Mouse (Mus musculus) gonadal fat pad, adult 2 months (tissue): ENCODE measurements at regions not wholly inside any gene's neighbourhood (a gene's known extent, or its start where the extent isn't known, plus 50 kb on each side); places are given as distances from the start of the nearest gene placed in this dataset.
"Not testable (repeated sequence)": the region's sequence is repeated elsewhere in the genome, so short reads cannot be mapped to it uniquely, and the experiment has no call there.

Experiments used
- DNase-seq: peaks from one replicate; pipeline ENCODE4 v3.0.0-alpha.2; 2012; ENCODE audit warnings: low read depth

DNA sequence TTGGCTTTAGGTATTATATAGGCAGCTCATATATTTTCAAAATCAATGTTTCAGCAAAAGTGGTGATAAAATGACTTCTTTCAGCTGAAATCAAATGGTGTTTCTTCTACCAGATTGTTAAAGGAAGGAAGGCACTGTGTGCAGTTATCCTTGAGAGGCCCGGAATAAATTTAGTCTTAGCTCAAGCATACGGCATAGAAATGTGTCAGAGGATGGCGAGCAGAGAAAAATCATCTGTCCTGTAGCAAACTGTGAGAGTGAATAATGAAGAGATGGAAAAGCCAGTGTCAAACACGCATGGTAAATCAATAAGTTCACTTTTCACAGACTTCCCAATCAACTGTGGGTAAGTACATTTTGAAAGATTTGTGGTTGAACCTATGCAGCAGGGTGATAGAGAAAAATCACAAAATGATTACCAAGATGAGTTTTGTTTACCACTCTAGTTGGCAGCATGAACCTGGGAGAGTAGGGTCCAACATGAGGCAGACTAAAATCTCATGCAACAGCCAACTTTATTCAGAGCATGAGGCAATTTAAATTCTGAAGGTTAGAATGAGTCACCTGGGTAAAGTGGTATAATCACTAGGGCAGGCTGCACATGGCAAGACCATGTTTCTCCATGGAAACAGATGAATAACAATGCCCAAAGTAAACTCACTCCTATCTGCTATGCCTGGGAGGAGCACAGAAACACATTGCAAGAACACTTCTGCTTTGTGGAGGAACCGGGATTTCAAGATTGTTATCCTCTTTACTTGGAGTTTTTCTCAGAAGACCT, 55.7 kb downstream of the AI429214 start:
- DNase-seq: no peak

DNA sequence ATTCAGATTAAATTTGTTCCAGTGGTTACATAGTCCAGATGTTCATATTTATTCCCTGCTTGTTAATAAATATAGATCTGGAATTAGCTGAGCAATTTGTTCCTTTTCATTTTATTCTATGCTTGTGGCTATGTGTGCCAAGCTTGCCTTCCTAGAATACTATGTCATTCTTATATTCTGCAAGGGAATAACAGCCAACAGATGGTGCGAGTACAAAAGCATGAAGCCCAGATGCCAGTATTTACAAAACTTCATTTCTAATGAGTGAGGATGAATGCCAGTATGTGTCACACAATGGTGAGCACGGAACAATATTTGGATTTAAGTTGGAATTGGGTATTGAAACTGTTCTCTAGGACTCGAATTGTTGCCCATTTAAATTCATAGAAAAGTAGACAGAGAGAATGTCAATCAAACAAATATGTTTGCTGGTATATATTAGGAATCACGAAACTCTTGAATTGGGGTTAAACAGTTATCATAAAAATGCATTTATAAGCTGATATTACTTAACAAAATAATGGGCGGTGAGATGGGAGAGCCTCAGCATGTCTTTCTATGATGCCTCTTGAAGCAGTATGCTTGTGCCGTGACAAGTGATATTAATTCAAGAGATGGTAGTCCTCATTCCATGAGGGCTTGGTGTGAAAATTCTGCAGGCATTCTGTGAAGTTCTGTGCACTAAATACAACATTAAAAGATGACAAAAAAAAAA, 56.7 kb downstream of the AI429214 start:
- no peak for DNase-seq

DNA sequence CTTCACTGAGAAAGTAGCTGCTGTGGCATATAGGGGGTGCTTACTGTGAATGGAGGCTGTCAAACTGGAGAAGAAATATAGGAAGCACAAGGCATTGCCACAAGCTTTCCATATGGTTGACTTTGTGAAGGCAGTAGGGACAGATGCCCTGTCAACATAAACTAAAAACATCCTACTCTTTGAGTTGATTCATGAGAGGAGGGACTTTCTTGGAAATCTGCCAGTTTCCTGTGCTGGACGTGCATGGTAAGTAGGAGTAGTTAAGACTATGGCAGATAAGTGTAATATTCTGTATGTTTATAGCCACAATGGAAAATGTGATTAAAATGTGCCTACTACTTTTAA, 57.3 kb downstream of the AI429214 start:
- no peak for DNase-seq

DNA sequence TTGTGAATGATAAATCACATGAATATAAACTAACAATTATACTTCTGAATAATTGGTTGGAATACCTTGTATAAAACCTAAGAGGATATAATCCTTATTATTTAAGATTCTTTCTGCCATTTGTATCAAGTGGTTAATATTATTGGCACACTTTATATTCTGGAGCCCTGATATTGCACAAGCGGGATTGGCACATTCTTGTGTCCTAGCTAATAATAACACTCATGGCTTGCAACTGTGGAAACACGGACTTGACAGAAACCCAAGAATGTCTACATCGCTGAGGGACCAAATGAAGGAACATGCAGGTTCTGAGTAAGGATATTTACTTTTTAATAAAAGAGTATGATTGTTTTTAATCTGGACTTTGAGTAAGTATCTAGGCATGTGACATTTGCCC, 63.0 kb downstream of the AI429214 start:
- DNase-seq: peak; percentile 79

DNA sequence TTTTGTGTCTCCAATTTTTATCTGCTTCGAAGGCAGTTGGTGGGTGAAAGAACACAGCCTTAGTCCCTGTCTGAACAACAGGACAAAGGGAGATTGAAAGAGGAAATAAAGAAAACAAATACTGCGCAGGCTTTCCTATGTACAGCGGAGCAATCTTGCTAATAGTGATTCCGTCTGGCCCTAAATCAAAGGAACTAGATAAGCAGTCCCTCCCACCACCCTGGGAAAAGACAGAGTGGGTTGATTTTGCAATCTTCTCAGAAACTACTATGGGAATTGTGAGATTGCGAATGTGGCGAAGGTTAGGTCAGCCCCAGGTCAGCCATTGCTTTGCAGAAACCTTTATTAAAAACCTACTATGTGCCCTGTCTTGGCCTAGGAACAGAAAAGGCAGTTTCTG, 65.0 kb downstream of the AI429214 start:
- DNase-seq: no peak

DNA sequence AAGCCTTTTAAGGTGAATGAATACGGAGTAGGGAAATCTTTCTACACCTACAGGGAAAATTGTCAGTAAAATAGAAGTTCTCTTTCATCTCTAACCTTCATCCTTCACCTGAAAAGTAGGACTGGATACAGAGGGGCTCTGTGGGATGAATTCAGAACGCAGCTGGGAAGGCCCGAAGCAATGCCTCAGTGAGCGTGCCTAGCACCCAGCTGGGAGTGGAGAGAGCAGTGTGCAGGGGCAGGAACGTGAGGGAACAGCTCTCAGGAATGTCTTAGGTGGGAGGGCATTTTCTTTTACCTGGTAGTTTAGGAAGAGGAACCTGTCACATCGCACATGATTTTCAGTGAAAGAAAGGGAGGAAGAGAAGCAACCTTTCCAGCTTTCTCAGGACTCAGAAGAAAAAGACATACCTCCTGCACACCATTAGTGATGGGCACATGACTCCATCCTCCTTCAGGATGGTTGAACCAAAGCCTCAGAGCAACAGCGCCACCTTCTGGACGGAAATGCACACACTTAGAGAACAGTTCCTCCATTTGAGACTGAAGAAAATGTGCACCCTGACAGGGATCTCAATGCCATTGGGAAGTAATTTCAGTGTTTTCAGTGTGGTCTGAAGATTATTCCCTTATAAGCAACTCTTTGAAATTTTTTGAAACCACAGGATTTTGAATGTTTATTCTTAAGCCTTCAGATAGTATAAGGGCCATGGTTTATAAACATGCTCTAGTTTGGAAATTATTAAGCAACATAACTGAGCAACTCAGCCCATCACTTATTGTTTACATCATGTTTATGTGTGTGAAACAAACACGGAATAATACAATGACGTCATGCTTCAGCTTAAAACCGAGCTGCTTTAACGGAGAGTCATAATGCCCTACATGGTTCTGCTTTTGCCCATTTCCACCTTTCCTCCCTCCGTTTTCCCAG, 68.9 kb downstream of the AI429214 start:
- DNase-seq: no peak

DNA sequence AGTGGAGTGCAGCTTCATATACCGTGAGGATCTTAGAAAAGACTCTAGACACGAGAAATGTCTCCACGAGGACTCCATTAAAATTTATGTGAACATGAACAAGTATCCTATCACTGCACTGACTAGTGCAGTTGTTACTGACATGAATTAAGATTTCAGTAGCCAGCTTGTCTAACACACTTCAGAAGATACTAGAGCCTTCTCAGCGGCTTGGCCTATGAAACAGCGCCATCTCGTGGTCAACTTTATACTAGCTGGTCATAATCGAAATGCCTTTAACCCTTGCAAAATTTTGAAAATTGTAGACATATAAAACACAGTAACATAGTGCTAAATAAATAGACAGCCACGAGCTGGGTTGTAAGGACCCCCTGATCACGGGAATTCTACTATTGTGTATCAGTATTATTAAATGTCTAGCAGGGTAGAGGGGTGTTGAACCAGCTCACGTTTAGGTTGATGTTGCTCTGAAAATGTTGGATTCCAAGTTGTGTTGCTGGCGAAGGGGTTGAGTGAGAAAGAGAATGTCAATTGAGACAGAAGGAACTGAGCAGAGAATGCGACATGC, 70.4 kb downstream of the AI429214 start:
- no peak for DNase-seq

DNA sequence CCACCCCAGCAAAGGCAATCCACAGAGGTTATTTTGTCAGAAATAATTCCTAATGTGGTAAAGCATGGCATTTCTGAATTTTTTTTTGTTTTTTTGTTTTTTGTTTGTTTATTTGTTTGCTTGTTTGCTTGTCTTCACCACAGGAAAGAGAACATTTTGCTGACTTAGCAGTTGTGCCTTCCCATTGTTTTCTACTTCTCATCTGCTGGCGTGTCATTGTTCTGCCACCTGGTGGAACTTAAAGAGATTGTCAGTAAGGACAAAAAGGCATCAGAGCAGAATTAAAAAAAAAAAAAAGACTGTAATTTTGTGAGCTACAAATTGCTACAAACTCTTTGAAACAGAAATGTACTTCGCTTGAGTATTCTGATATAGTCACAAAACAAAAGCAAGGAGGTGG, 79.5 kb downstream of the AI429214 start:
- DNase-seq: no peak

DNA sequence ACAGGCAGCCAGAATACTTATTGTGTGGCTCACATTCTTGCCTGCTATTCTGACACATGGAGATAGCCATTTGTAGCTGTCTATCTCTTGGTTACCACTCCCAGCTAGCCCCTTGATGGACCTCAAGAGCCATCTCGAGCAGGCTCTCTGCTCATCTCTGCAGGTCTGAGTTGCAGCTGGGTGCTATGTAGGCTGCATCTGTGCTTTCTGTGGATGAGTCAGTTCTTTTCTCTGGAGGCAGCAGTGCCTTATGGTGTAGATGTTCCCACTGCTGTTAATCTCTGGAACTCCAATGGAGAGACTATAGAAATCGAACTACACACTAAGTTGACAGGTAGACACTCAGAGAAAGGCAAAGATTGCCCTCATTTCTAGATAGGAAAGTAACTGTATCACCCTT, 106.3 kb downstream of the AI429214 start:
- no peak for DNase-seq

DNA sequence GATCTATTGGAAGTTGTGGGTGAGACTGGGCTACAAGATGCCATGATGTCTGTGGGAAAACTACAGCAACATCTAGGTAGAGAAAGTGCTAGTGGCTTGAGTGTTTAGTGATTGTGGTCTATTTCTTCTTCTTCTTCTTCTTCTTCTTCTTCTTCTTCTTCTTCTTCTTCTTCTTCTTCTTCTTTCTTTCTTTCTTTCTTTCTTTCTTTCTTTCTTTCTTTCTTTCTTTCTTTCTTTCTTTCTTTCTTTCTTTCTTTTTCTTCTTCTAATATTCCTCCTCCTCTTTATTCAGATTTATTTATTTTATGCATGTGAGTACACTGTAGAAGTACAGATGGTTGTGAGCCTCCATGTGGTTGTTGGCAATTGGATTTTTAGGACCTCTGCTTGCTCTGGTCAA, 119.0 kb downstream of the AI429214 start:
- not testable (repeated sequence) for DNase-seq

DNA sequence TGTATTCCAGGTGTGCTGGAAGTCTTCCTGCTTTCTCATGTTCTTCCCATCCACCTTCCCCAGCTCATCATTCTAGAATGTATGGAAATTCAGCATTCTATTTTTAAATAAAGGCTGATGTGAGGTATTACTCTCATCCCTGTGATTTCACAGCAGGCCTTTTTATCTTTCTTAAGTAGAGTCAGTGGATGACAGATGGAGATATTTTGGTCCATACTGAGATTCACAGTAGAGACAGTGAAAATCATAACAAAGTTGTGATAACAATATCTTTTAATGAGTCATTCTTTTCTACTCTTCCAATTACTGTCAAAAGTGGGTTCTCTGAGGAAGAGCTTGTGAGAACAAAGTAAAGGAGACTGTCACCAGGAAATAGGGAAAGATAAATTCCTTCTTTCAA, 132.4 kb downstream of the AI429214 start:
- DNase-seq: no peak

DNA sequence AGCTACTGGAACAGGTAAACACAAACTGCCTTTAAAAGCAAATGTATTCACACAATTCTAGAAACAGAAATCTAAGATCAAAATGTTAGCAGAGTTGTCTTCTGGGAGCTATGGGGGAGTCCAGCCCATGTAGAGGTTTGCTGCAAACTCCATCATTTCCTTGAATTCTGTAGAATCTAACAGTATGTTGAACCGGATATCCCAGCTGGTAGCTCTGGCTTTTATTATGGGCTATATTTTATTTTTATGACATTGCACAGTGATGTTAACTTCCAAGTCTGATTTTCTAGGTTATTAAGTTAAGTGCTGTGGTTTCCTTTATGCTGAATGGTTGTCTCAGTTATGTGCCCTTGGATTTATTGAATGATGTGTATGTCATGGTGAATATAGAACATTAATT, 136.3 kb downstream of the AI429214 start:
- DNase-seq: no peak

DNA sequence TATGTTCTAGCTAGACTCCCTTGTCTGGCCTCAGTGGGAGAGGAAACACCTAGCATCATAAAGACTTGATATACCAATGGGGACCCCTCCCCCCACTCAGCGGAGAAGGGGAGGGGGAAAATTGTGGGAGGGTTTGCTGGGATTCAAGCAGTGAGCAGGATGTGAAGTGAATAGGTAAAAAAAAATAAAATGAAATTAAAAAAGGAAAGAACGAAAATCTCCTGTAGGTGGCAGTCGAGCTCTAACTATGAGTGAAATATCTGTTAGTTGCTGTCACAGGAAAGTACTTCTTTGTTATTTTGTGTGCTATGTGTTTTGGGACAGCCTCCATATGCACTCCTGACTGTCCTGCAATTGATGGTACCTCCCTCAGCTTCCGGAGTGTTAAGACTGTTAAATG, 138.6 kb downstream of the AI429214 start:
- DNase-seq: no peak

DNA sequence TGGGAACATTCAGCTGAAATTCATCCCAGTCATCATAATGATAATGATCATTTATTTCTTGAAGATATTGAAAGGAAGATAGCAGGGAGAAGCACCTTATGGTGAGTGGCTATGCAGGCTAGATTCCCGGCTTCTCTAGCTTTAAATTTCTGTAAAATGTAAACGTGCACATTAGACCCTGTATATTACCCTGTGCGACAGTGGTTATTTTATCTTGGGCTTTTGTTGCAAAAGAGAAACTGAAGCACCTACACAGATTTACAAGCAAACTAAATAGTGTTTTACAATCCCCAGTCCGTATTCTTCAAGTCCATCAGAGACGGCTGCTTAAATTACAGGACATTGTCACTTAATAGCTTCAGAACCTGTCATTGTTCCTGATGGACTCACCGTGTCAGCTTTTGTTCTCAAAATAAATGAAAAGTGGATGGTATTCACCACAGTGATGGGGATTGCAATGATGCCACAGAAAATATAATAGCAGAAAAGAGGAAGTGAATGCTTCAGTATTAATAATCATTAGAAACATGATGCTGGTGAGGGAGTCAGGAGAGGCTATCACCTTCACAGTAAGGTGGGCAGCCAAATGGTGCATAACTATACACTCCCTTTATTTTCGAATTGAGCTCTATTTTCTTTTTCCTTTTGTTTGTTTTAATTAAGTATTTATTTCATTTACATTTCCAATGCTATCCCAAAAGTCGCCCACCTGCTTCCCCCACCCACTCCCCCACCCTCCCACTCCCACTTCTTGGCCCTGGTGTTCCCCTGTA, 141.0 kb downstream of the AI429214 start:
- DNase-seq: no peak

DNA sequence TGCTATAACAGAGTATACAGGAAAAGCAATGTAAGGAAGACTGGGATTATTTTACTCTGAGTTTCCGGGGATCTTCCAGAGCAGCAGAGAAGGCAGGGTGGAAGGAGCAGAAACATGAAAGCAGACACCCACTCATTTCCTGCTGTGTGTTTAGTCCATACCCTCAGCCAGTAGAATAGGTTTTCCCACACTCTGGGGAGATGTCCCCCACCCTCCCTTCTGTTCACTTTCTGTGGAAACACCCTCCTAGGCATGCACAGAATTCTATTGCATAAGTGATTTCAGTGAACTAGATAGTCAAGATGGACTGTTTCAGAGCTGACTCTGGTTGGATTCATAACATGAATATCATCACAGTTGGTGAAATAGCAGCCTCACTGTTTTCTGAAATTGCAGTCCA, 156.9 kb downstream of the AI429214 start:
- DNase-seq: no peak

DNA sequence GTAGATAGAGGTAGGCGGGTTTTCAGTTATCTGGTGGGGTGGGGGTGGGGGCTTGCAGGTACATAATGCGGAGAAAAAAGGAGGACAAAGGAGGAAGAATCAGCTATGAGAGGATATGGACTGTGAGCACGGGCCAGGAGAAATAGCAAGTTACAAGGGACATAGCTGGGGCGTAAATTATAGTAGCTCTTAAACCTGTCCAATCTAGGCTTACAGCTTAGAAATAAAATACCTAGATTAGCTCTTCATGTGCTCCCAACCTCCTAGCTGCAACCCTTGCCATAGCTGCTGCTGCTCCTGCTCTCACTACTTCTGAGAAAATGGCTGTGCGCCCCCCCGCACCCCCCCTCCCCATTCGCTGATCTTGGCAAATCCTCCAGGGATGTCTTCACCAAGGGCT, 161.0 kb downstream of the AI429214 start:
- no peak for DNase-seq

DNA sequence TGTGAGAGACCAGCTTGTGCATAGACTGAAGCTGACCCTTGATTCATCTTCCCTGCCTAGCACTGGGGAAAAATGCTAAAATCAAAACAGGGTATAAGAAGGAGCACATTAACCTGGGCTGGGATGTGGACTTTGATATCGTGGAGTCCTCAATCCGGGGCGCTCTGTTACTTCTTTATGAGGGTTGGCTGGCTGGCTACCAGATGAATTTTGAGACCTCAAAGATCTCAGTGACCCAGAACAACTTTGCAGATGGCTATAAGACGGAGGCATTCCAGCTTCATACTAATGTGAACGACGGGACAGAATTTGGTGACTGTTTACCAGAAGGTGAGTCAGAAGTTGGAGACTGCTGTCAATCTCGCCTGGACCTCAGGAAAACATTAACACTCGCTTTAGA, 161.5 kb downstream of the AI429214 start:
- no peak for DNase-seq

DNA sequence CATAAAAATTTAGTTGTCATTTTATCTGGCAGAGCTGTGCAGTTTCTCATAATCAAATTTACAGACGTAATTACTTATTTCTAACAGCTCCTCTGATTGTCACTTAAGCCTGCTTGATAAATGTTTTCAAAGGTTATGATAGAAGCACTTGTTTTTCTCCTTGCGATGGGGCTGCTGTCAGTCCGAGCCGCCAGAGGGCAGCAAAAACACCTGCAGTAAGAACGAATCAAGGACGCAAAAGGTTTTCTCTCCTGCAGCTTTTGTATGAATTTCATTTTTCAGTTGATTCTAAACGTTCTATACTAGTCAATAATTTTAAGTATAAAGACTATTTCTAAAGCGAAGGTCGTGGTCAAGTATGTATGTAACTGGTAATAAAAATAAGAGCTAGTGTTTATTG, 166.1 kb downstream of the AI429214 start:
- no peak for DNase-seq

DNA sequence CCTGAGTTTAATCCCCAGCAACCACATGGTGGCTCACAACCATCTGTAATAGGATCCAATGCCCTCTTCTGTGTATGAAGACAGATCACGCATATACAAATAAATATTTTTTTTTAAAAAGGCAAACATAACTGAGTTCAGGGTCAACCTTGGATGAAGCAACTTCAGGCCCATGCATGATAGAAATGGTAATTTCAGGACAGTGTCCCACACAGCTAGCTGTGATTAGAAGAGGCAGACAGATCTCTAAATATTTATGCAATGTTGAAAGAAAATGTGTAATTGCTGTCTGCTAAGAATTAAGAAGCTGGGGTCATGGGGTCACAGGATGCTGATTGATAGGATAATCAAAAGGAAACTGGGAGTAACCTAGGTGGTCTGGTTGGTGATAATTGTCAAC, 203.5 kb downstream of the AI429214 start:
- DNase-seq: no peak

DNA sequence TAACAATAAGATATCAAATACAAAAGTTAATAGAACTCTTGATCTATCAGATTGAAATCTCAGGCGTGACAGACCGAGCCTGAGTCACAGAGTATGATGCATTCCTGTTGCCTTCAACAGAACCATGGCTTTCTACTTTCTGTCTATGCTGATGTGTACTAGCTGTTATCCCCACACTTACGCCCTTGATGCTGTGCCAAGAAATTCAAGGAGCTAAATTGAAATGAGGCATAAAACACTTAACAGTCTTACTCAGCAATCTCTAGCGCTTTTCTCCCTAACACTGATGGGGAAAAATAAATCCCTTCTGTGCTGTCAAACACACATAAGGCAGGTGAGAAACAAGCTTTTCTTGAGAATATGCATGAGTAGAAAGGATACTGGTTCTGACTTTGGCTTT, 222.5 kb downstream of the AI429214 start:
- DNase-seq: no peak

DNA sequence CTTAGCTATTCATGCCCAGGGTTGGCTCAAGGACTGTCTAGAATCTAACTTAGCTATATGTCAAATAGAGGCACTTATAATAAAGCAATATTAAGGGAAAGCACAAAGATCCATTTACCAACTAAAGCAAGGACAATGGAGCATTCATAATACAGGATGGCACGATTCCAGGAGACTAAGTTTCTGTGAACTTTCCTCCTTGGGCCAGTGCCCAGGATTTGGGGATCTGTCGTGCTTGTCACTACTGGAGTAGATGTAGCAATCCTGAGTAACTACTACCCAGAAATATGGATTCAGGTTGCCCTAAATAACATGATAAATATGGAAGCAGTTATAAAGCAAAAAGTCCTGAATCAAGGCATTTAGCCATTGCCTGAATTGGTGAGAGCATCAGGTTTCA, 233.7 kb downstream of the AI429214 start:
- DNase-seq: peak; percentile 34
